14 mouse cellular contexts compared by ENCODE assay signal in the genomic region with DNA sequence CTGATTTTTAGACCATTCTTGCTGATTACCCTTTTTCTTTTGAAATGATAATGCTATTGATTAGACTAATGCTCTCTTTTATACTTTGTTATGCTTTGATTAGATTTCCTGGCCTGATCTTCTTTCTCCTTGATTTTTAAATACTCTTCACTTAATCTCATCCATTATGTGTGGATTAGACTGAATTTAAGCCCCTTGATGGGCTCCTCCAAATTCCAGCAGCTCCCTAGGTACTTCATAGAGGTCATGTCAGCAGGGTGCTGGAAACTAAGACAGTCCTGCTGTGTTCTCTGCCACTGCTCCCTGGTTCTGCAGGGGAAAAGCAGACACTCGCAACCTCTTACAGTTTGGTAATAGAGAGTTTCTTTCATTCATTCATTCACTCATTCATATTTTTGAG.
"Had no signal": no experiment of that assay in that cellular context is flagged by ENCODE, and none has a peak within 500 bp of the region (broad histone marks: within the 10 kb centered on the region; RNA-seq: fewer than 3 reads in every experiment).

No protein-coding gene starts in this region.

- DNase-seq: liver, postnatal 0 days; lung, adult 2 months; lung, postnatal 14 days; lung, postnatal 36 days; right cerebral cortex, postnatal 14 days; thymus, adult 18-20 months; thymus, postnatal 14 days; thymus, postnatal 36 days had no signal

- H3K27ac ChIP-seq: lung, embryonic 15.5 days; macrophage; midbrain, embryonic 13.5 days; midbrain, embryonic 15.5 days; neural tube, embryonic 12.5 days had no signal

- H3K4me3 ChIP-seq: lung, embryonic 15.5 days; megakaryocyte, embryonic 14.5 days; midbrain, embryonic 13.5 days; midbrain, embryonic 15.5 days; neural tube, embryonic 12.5 days had no signal
